Mouse (Mus musculus) forebrain, embryonic 10.5 days (tissue): Measurements from ENCODE around the gene Mmp15. TPM values are rescaled to one million over a fixed set of nuclear protein-coding genes. Genes with fewer than 3 reads are reported as not detected.

Source experiments
- DNase-seq: peaks from one replicate; pipeline ENCODE4 v3.0.0-alpha.2; 2017; ENCODE audit warnings: low spot score; ENCODE audit errors: extremely low spot score
- H3K27ac ChIP-seq: fragments of 300-500 bp; sonication (generic); 2 replicates; pipeline ENCODE4 v1.5.1; 2016; ENCODE audit warnings: mild to moderate bottlenecking
- H3K27me3 ChIP-seq: fragments of 300-500 bp; sonication (generic); 2 replicates; pipeline ENCODE4 v1.6.1; 2016; ENCODE audit warnings: mild to moderate bottlenecking; ENCODE audit not compliant: poor library complexity, severe bottlenecking
- H3K36me3 ChIP-seq: fragments of 300-500 bp; sonication (generic); replicated peaks from 2 replicates; pipeline ENCODE4 v1.6.1; 2016; ENCODE audit warnings: mild to moderate bottlenecking, moderate library complexity
- H3K4me1 ChIP-seq: fragments of 300-500 bp; sonication (generic); 2 replicates; pipeline ENCODE4 v1.6.1; 2016
- H3K4me3 ChIP-seq: fragments of 300-500 bp; sonication (generic); 2 replicates; pipeline ENCODE4 v1.5.1; 2016; ENCODE audit warnings: mild to moderate bottlenecking, moderate library complexity
- H3K9me3 ChIP-seq: fragments of 300-500 bp; sonication (generic); 2 replicates; pipeline ENCODE4 v1.6.1; 2016; ENCODE audit warnings: mild to moderate bottlenecking, moderate library complexity
- WGBS: fragments of 180-500 bp; shearing (Covaris S2); methylation state at CpG from one replicate; pipeline ENCODE4 v1.1.7; 2016; 5-methylcytosine and 5-hydroxymethylcytosine counted together
- polyA plus RNA-seq: library from polyadenylated mRNA; unstranded; fragments of >200 nt; fragmentation: Nextera tagmentation; extraction: Ambion mirVana; gene quantifications from 2 replicates; pipeline ENCODE4 v1.2.1, GENCODE M21; 2016

The Mmp15 gene
- polyA plus RNA-seq, 1 experiment from 2014 or later = 11.1 TPM

DNA sequence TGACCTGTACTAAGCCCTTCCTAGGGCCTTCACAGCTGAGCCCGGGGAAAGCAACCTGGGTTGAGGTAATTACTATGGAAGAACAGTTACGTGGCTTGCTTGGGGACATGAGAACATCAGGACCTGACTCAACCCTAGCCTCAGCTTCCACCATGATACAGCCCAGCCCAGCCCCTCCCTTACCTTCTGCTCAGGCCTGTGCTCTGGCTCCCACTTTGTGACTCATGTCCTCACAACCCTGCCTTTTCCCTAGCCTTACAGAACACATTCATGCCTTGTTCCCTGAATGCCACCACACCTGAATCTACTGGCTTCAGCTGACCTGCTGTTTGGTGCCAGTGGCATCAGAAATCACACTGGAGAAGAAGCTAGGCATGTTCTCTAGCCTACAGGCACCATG lies 3.7 kb upstream of the Mmp15 start:
- H3K4me3 ChIP-seq = no peak overlapping the region

DNA sequence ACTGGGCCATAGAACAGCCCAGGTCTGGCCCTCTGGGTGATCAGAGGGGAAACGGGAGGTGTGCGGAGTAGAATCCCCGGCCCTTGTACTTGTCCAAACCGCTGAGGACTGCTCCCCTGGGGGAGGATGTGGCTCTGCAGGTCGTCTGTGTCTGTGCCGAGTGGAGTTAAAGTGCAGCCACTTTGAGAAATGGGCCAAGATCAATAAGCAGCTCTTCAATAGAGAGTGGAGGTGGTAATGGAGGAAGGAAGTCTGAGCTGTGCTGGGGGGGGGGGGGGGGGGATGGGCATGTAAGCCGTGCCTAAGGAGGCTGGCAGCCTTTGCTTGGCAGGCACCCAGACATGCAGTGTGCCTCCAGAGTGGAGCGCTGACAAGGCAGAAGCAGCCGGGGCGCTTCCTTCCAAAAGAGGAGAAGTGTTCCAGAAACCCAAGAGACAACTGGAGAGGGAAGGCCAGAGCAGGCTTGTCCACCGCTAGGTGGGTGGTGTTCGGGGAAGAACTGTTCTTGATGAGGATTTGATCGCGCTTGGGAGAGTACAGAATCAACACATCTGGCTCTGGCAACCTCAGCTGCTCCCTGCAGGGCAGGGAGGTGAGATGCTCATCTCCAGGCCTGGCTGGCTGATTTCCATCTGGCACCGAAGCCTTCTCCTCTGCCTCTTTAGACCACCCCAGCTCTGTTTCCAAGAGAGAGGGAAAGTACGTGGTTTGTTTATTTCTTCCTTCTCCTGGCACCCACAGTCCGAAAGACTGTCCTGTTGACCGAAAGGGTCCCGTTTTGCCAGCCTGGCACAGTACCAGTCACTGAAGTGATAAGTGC lies 3.0 kb upstream of the Mmp15 start:
- DNase-seq = no peak
- Histone ChIP-seq H3K9me3 (no peaks in the 10 kb centered on the region), H3K4me3 (no peak overlapping the region), H3K27me3 (peaks cover 49% of the 10 kb centered on the region), H3K36me3 (peaks cover 8% of the 10 kb centered on the region), H3K27ac (no peak overlapping the region), H3K4me1 (peaks cover 36% of the 10 kb centered on the region)
- WGBS = 77% methylated on average over 18 of the region's 19 CpGs

More for the DNA sequence above, 3.7 kb upstream of the Mmp15 start:
- WGBS = 88% methylated on average over 2 of the region's 2 CpGs
- no peak overlapping the region for H3K27ac ChIP-seq
- peaks cover 43% of the 10 kb centered on the region for H3K27me3 ChIP-seq
- H3K36me3 ChIP-seq = peaks cover 15% of the 10 kb centered on the region
- DNase-seq = no peak
- H3K9me3 ChIP-seq = no peaks in the 10 kb centered on the region
- peaks cover 30% of the 10 kb centered on the region for H3K4me1 ChIP-seq

DNA sequence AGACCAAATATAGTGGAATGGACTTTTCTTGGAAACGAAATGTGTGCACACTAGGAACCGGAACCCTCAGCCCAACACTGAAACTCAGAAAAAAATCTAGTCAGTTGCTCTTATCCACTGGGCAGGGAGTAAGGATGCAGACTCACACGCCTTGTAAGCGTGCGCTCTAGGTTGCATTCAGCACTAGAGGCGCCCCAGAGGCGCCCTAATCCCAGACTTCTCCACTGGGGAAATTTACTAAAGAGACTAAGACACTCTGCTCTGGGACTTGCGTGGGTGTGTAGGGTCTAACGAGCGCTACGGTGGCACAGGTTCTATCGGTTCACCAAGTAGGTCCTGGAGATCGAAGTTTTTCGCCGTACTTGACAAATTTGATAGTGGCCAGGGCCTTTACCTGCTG lies 607 bp upstream of the Mmp15 start:
- no peaks in the 10 kb centered on the region for H3K9me3 ChIP-seq
- peaks cover 5% of the 10 kb centered on the region; the same call in 1 of the 2 replicates for H3K36me3 ChIP-seq
- peak overlapping the region; percentile 80 for H3K4me3 ChIP-seq
- DNase-seq = peak; percentile 32
- peaks cover 60% of the 10 kb centered on the region for H3K27me3 ChIP-seq
- 3% methylated on average over 15 of the region's 15 CpGs for WGBS
- H3K27ac ChIP-seq = no peak overlapping the region
- peaks cover 45% of the 10 kb centered on the region for H3K4me1 ChIP-seq

DNA sequence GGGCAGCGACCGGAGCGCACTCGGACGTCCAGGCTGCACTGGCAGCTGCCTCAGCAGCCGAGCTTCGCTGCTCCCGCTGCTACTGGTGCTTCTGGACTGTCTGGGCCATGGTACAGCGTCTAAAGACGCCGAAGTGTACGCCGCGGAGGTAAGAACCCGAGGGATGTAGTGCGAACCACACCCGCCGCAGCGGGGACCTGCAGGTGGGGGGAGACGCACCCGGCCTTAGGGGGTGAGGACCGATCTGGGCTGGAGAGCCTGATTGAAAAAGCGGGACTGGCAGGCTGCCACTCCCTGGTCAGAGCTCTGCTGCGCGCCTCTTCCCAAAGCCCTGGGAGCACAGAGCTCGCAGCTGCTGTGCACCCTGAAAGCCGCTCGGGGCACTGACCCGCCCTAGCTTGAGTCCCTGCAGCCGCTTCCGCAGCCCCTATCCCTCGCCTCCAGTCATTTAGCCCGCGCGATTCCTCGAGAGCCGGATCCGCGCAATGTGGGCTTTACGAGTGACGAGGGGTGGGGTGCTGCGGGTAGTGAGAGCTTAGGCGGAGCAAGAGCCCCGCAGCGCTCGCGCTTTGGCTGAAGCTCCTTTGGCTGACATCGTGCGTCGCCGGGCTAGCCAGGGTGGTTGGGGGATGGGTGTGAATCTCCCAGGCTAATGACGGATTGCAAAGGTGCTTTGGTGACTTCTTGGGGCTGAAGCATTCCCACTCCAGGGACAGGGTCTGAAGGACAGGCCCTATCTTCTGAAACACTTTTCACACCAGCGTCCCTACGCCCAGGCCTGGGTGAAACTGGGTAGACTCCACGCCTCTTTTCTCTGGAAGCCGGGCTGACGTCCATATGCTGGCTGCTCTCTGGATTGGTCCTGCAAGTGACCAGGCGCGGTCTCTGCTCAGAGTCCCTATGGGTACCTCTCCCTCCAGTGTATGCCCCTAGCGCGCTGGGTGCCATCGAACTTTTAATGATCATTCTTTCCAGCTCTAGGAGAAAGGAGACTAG lies 1.1 kb downstream of the Mmp15 start:
- Histone ChIP-seq H3K27me3 (peaks cover 60% of the 10 kb centered on the region), H3K27ac (peak overlapping the region; percentile 94), H3K4me3 (peak overlapping the region; percentile 80), H3K4me1 (peaks cover 48% of the 10 kb centered on the region), H3K9me3 (no peaks in the 10 kb centered on the region), H3K36me3 (peaks cover 5% of the 10 kb centered on the region; the same call in 1 of the 2 replicates)
- 2% methylated on average over 62 of the region's 62 CpGs for WGBS
- DNase-seq = peak; percentile 72

DNA sequence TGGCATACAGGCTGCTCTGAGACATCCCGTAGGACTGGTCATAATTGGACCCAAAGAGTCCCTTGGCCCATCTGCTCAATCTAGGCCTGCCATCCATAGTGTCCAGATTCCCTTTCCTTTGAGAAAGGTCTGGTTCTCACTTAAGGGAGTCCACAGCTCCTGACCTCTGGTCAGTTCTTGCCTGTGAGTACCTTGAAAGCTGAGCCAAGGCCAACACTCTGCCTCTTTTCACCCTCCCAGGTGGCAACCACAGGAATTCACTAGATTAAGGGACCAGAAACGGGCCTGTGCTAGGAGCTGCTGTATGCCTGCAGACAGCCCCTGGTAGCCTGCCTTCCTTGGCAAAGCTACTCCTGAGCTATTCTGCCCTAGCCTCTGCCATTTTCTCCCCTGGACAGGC lies 2.5 kb downstream of the Mmp15 start:
- Histone ChIP-seq H3K36me3 (peaks cover 5% of the 10 kb centered on the region; the same call in 1 of the 2 replicates), H3K27me3 (peaks cover 53% of the 10 kb centered on the region), H3K4me1 (peaks cover 54% of the 10 kb centered on the region), H3K9me3 (no peaks in the 10 kb centered on the region), H3K4me3 (no peak overlapping the region), H3K27ac (no peak overlapping the region)
- DNase-seq = no peak
- 91% methylated on average over 2 of the region's 2 CpGs for WGBS

DNA sequence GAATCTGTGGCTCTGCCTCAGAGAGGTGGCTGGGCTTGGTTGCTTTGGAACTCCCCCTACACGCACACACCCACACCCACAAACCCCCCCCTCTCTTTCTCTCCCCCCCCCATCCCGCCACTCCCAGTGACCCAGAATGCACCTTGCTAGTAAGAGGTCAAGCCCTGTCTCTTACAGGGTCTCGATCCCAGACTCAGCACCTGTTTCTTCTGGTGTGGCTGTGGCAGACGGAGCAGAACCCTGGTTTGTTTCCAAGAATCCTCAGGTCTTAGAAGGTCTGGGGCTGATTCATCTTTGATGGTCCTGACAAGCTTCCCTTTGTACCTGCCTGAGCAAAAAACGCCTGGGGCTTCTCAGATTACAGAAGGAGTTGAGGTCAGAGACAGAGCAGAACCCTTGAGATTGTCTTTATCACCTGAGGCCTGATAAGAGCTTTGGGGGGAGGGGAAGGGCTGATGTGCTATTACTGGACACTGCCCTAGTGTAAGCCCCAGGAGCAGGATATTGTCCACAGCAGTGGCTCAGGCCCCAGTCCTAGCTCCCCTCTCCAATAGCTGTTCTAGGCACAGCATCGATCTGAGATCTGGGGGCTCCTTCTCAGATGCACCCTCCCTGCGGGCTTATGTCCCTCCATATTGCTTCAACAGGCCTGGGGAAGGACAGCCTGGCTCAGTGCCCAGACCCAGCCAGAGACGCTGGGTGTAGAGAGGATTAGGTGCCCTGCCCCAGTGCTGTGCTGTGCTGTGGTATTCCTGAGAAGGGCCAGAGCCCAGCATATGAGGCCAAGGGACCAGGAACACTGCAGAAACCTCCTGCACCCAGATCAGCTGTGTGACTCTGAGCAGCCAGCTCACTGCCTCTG lies 6.7 kb downstream of the Mmp15 start:
- 73% methylated on average over 8 of the region's 8 CpGs for WGBS
- no peak overlapping the region for H3K27ac ChIP-seq
- no peak for DNase-seq
- H3K4me1 ChIP-seq = peaks cover 47% of the 10 kb centered on the region
- H3K27me3 ChIP-seq = peaks cover 13% of the 10 kb centered on the region
- peaks cover under 1% of the 10 kb centered on the region; the same call in 1 of the 2 replicates for H3K9me3 ChIP-seq
- H3K36me3 ChIP-seq = peaks cover 13% of the 10 kb centered on the region
- no peak overlapping the region for H3K4me3 ChIP-seq

DNA sequence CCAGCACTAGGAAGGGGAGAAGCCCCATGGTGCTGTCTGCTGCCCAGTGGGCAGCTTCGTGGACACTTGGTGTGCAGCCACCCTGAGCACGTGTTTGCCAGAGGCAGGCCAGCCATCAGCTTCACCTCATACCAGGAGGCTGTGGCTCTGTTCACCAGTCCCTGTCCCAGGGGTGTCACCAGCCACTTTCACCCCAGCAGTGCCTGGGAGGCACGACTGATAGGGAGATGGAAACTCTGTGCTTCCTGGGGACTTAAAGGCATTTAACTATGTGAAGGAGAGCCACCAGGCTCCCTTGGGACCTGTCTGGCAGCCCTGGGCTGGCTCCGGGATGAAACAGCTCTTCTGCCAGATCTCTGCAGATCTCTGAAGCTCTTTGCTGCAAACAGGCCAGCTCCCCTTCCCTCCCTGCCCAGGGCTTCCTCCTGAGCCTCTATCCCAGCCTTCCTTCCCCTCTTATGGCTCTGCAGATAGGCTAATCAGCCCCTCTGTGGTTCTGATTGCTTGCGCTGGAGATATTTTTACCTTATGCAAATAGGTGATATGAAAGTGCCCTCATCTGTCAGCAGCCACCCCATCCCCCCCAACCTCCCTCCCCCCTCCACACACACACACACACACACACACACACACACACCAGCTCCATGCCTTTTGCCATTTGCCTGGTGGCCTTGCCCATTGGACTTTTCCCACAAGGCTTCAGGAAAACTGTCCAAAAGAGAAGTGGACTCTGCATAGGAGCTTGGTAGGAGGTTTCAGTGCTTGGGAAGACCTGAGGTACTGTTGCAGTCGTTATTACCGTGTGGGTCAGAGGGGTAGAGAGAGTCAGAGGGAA lies 8.3 kb downstream of the Mmp15 start:
- Histone ChIP-seq H3K4me3 (no peak overlapping the region), H3K9me3 (peaks cover 4% of the 10 kb centered on the region; the same call in 1 of the 2 replicates), H3K4me1 (peaks cover 36% of the 10 kb centered on the region), H3K27me3 (no peaks in the 10 kb centered on the region), H3K36me3 (peaks cover 15% of the 10 kb centered on the region), H3K27ac (peak overlapping the region; percentile 68)
- no peak for DNase-seq
- WGBS = 59% methylated on average over 7 of the region's 7 CpGs

DNA sequence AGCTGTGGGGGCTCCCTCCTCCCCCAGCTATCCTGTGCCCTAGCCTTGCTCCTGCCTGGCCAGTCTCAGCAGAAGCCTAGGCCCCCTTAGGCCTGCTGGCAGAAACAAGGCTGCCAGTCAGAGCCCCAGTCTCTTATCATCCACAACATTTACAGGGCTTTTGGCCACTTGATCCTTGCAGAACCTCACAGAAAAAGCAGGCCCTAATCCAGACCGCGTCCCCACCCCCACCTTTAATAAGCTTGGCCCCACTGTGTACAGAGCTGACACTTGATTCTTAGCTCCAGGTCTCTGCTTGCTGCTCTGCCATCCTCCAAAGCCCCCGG lies 8.9 kb downstream of the Mmp15 start:
- no peak for DNase-seq
- Histone ChIP-seq H3K27ac (peak overlapping the region; percentile 68), H3K36me3 (peaks cover 15% of the 10 kb centered on the region), H3K4me1 (peaks cover 36% of the 10 kb centered on the region), H3K4me3 (no peak overlapping the region), H3K9me3 (peaks cover 4% of the 10 kb centered on the region; the same call in 1 of the 2 replicates), H3K27me3 (no peaks in the 10 kb centered on the region)
- 81% methylated on average over 3 of the region's 3 CpGs for WGBS

DNA sequence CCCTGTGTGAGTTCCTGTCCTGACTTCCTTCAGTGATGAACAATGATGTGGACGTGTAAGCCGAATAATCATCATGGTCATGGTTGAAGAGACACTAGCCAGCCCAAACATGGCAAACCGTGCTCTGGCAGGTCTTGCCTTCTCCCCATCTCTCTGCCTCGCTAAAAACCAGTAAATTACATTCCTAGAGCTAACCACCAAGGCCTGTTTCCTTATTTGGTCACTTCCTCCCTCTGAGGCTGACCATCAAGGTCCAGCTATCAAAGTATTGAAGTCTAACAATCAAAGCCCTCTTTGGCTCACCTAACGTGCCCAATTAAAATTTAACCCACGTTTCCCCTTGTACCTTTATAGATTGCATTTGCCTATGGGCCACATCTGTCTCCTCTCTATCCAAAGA lies 10.2 kb downstream of the Mmp15 start:
- no peak overlapping the region for H3K27ac ChIP-seq
- no peaks in the 10 kb centered on the region for H3K27me3 ChIP-seq
- DNase-seq = no peak
- H3K4me1 ChIP-seq = peaks cover 36% of the 10 kb centered on the region
- peaks cover 22% of the 10 kb centered on the region for H3K36me3 ChIP-seq
- H3K9me3 ChIP-seq = peaks cover 4% of the 10 kb centered on the region; the same call in 1 of the 2 replicates
- H3K4me3 ChIP-seq = no peak overlapping the region
- 77% methylated on average over 6 of the region's 6 CpGs for WGBS

DNA sequence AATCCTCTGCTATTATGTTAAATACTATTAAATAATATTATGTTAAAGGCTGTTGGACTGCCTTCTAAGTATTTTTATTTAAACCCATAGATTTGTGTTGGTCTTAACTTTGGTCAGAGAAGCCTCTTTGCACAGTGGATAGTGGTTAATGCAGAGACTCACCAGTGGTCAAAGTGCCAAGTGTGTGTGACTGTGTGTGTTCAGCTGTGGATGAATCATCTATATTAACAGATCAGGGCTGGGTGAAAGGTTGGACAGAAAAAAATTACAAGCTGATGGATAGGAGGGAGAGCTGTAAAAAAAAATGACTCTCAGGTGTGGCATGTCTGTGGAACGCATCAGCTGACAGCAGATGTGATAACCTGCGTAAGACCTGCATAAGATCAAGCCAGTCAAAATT lies 11.8 kb downstream of the Mmp15 start:
- no peak for DNase-seq
- no peak overlapping the region for H3K4me3 ChIP-seq
- WGBS = 94% methylated on average over 2 of the region's 2 CpGs

DNA sequence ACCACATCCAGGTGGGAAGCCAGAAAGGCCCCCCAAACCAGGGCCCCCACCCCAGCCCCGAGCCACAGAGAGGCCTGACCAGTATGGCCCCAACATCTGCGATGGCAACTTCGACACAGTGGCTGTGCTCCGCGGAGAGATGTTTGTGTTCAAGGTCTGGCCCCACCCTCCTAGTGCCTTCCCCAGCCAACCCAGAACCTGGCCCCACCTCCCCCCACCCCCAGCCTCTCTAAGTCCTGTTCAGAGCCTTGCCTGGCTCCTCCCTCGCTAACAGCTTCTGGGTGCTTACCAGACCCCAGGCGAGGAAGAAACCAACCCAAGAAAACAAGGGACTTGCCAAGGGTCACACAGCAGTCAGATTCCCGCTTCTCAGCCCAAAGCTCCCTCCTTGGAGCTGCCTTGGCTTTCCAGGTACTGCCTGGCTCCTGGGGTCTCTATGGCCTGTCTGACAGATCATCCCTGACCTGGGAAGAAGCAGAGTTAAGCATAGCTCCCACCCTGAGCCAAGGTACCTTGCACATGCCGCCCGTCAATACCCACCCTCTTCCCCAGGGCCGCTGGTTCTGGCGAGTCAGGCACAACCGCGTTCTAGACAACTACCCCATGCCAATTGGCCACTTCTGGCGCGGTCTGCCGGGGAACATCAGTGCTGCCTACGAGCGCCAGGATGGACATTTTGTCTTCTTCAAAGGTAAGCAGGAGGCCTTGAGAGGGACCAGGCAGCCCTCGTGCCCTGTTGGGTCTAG lies 17.7 kb downstream of the Mmp15 start:
- H3K9me3 ChIP-seq = no peaks in the 10 kb centered on the region
- peak overlapping the region; percentile 15; the same call in 1 of the 2 replicates for H3K4me3 ChIP-seq
- H3K36me3 ChIP-seq = peaks cover 78% of the 10 kb centered on the region
- no peak for DNase-seq
- H3K4me1 ChIP-seq = peaks cover 12% of the 10 kb centered on the region
- WGBS = 56% methylated on average over 20 of the region's 20 CpGs
- no peaks in the 10 kb centered on the region for H3K27me3 ChIP-seq
- 0 out of 2 replicates have a peak overlapping the region, but pooled peaks have one; percentile 27 for H3K27ac ChIP-seq

More for the DNA sequence above, 11.8 kb downstream of the Mmp15 start:
- Histone ChIP-seq H3K36me3 (peaks cover 37% of the 10 kb centered on the region), H3K9me3 (peaks cover 4% of the 10 kb centered on the region; the same call in 1 of the 2 replicates), H3K27me3 (no peaks in the 10 kb centered on the region), H3K4me1 (peaks cover 26% of the 10 kb centered on the region), H3K27ac (no peak overlapping the region)
